Mouse (Mus musculus) G1E (cell line): ENCODE measurements at regions not wholly inside any gene's neighbourhood (a gene's known extent, or its start where the extent isn't known, plus 50 kb on each side); places are given as distances from the start of the nearest gene placed in this dataset.

ENCODE experiments used
- ATAC-seq: 2 replicates; pipeline ENCODE4 v1.8.0; 2016; ENCODE audit warnings: mild to moderate bottlenecking; ENCODE audit not compliant: insufficient number of reproducible peaks, poor library complexity, low FRiP score, severe bottlenecking; ENCODE audit errors: extremely low read depth
- DNase-seq: peaks from one replicate; pipeline ENCODE4 v3.0.0; 2012; ENCODE audit warnings: low spot score
- H3K27me3 ChIP-seq: 2 replicates; pipeline ENCODE4 v1.6.1; 2012; ENCODE audit warnings: mild to moderate bottlenecking, low read length, inconsistent platforms; ENCODE audit not compliant: insufficient read depth
- H3K36me3 ChIP-seq: replicated peaks from 2 replicates; pipeline ENCODE3; 2012; ENCODE audit warnings: mild to moderate bottlenecking, inconsistent platforms
- H3K4me1 ChIP-seq: 2 replicates; pipeline ENCODE4 v1.6.1; 2012; ENCODE audit warnings: low read depth, low read length, inconsistent platforms, mixed read lengths; ENCODE audit not compliant: insufficient read depth
- H3K4me3 ChIP-seq: 2 replicates; pipeline ENCODE4 v1.5.1; 2012; ENCODE audit warnings: low read depth, mild to moderate bottlenecking, inconsistent platforms, low read length, moderate library complexity, mixed read lengths
- H3K9me3 ChIP-seq: replicated peaks from 2 replicates; pipeline ENCODE4 v1.6.1; 2012; ENCODE audit warnings: inconsistent platforms
- CTCF ChIP-seq: IDR thresholded peaks from 2 replicates; pipeline ENCODE4 v1.5.1; 2012; ENCODE audit warnings: low read depth, low read length, inconsistent platforms, mixed read lengths
- GATA1 ChIP-seq: IDR thresholded peaks from 2 replicates; pipeline ENCODE4 v1.6.1; 2012; ENCODE audit warnings: borderline replicate concordance, low read length, inconsistent platforms, mixed read lengths
- GATA2 ChIP-seq: IDR thresholded peaks from 2 replicates; pipeline ENCODE4 v1.6.1; 2012; ENCODE audit warnings: low read depth, low read length, inconsistent platforms, borderline replicate concordance
- POLR2AphosphoS5 ChIP-seq: IDR thresholded peaks from 2 replicates; pipeline ENCODE4 v1.6.1; 2012; ENCODE audit warnings: low read depth, low read length, inconsistent platforms; ENCODE audit not compliant: insufficient replicate concordance
- TAL1 ChIP-seq: conservative IDR thresholded peaks from 2 replicates; pipeline ENCODE4 v1.6.1; 2012; ENCODE audit warnings: low read depth, low read length, inconsistent platforms, mixed read lengths

DNA sequence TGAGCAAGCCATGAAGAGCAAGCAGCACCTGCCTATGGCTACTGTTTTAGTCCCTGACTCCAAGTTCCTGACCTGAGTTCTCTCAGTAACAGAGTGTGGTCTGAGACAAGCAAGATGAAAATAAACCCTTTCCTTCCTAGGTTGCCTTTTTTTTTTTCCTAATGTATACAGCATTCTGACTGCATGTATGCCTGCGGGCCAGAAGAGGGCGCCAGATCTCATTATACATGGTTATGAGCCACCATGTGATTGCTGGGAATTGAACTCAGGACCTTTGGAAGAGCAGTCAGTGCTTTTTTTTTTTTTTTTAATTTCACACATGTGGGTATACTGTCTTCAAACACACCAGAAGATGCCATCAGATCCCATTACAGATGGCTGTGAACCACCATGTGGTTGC lies 69.3 kb upstream of the Usp24 start:
- 0 out of 2 replicates have a peak, but pooled peaks cover 5% of the 10 kb centered on the region for H3K9me3 ChIP-seq
- no peak for ATAC-seq
- no peak for DNase-seq

GRCm38 (mm10) chr4:106247398-106247797 lies 68.6 kb upstream of the Usp24 start:
- DNase-seq = no peak
- H3K4me3 ChIP-seq = no peak overlapping the region
- ATAC-seq = no peak
- H3K36me3 ChIP-seq = no peaks in the 10 kb centered on the region
- 0 out of 2 replicates have a peak, but pooled peaks cover 6% of the 10 kb centered on the region for H3K4me1 ChIP-seq
- H3K9me3 ChIP-seq = 0 out of 2 replicates have a peak, but pooled peaks cover 5% of the 10 kb centered on the region
- no peaks in the 10 kb centered on the region for H3K27me3 ChIP-seq
- TF ChIP-seq CTCF (no peak), GATA2 (no peak), TAL1 (no peak), GATA1 (no peak), POLR2AphosphoS5 (no peak)

More for the DNA sequence above, 69.3 kb upstream of the Usp24 start:
- H3K4me1 ChIP-seq = 0 out of 2 replicates have a peak, but pooled peaks cover 6% of the 10 kb centered on the region
- no peak for TF ChIP-seq GATA1
- no peak for TF ChIP-seq GATA2
- TF ChIP-seq POLR2AphosphoS5 = no peak
- TF ChIP-seq TAL1 = no peak
- TF ChIP-seq CTCF = no peak
- no peak overlapping the region for H3K4me3 ChIP-seq
- H3K36me3 ChIP-seq = no peaks in the 10 kb centered on the region
- H3K27me3 ChIP-seq = peaks cover 3% of the 10 kb centered on the region; the same call in 1 of the 2 replicates

- DNase-seq (no peak), ATAC-seq (peak; percentile 32)
- no peak for TF ChIP-seq TAL1
- no peak for TF ChIP-seq POLR2AphosphoS5
- TF ChIP-seq GATA2 = no peak
- no peak for TF ChIP-seq CTCF
- TF ChIP-seq GATA1 = no peak
- H3K4me3 ChIP-seq = no peak overlapping the region
- H3K36me3 ChIP-seq = no peaks in the 10 kb centered on the region
- H3K4me1 ChIP-seq = 0 out of 2 replicates have a peak, but pooled peaks cover 6% of the 10 kb centered on the region
- 0 out of 2 replicates have a peak, but pooled peaks cover 5% of the 10 kb centered on the region for H3K9me3 ChIP-seq
- H3K27me3 ChIP-seq = no peaks in the 10 kb centered on the region
These were observed 67.7 kb upstream of the Usp24 start for GRCm38 (mm10) chr4:106248272-106248671.

DNA sequence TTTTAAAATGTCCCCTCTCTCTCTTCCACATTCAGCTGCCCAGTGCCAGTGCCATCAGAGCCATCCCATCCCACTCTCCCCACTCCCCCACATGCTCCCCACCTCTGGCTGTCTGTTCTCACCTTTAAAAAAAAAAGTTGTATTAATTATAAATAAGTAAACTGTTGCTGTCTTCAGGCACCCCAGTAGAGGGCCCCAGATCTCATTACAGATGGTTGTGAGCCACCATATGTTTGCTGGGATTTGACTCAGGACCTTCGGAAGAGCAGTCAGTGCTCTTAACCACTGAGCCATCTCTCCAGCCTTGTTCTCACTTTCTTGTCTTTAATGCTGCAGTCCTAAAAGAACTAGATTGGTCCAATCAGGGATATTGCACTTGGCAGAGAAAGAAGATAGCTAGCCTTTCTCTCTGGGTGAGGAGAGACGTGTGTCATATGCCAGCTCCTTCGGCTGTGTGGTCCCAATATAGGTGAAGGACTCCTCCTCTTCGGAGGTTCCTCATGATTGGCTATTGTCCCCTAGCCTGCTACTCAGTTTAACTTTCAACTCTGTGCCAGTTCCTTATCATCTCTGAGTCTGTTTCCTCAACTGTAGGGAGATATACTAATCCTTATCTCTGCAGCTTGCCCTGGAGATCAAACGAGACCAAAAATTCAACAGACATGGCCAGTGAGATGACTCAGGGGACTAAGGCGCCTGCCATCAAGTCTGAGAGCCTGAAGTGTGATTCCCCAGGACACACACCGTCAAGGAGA lies 66.8 kb upstream of the Usp24 start:
- 0 out of 2 replicates have a peak, but pooled peaks cover 6% of the 10 kb centered on the region for H3K4me1 ChIP-seq
- H3K4me3 ChIP-seq = no peak overlapping the region
- no peak for DNase-seq
- ATAC-seq = peak; percentile 91
- TF ChIP-seq POLR2AphosphoS5 = no peak
- H3K27me3 ChIP-seq = no peaks in the 10 kb centered on the region
- H3K36me3 ChIP-seq = no peaks in the 10 kb centered on the region
- H3K9me3 ChIP-seq = 0 out of 2 replicates have a peak, but pooled peaks cover 5% of the 10 kb centered on the region

DNA sequence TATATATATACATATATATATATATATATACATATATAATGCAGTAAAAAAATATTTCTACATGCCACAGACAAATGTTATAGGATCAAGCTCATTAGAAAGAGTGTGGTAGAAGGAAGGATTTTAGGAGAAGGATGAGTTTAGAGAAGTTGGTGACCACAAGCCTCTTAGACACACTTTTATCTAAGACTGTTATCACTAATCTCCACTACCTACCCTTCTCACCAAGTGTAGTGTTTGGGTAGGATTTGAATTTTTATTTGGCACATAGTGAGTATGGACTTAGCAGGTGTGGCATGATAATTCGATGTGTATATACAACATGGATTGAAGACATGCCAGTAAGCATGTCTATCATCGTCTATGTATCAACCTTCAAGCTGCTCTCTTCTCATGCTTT lies 66.0 kb upstream of the Usp24 start:
- Histone ChIP-seq H3K36me3 (no peaks in the 10 kb centered on the region), H3K4me1 (0 out of 2 replicates have a peak, but pooled peaks cover 6% of the 10 kb centered on the region), H3K4me3 (no peak overlapping the region), H3K9me3 (0 out of 2 replicates have a peak, but pooled peaks cover 5% of the 10 kb centered on the region), H3K27me3 (no peaks in the 10 kb centered on the region)
- TF ChIP-seq POLR2AphosphoS5 (no peak), CTCF (no peak), GATA1 (no peak), TAL1 (no peak), GATA2 (no peak)
- ATAC-seq (no peak), DNase-seq (no peak)

- no peak for ATAC-seq
- Histone ChIP-seq H3K4me1 (0 out of 2 replicates have a peak, but pooled peaks cover 6% of the 10 kb centered on the region), H3K27me3 (no peaks in the 10 kb centered on the region), H3K4me3 (no peak overlapping the region), H3K36me3 (no peaks in the 10 kb centered on the region), H3K9me3 (0 out of 2 replicates have a peak, but pooled peaks cover 2% of the 10 kb centered on the region)
- TF ChIP-seq POLR2AphosphoS5 = no peak
- TF ChIP-seq GATA1 = no peak
- TF ChIP-seq CTCF = no peak
- DNase-seq = no peak
These were observed 64.6 kb upstream of the Usp24 start for GRCm38 (mm10) chr4:106251430-106251829.
